Comparison of ENCODE assay signal across 8 mouse cellular contexts in genomic region chr2:156476111-156476747, GRCm38 (mm10). TPM values are rescaled to one million over a fixed set of nuclear protein-coding genes. Genes with fewer than 3 reads are reported as not detected.
DNase-seq lines count a peak whose midpoint lies in the region; ATAC-seq and TF ChIP-seq lines count a peak whose summit lies in the region.

No protein-coding gene starts in this region.

- H3K4me1 ChIP-seq in embryonic facial prominence, embryonic 12.5 days: peaks cover 34% of the 10 kb centered on the region
- H3K4me1 ChIP-seq in hindbrain, postnatal 0 days (ENCODE audit: insufficient read depth, low read length): peaks cover 21% of the 10 kb centered on the region

- no peak for TF ChIP-seq CTCF in layer of hippocampus, adult 2 months (conservative IDR thresholded peaks at IDR 0.05)
- TF ChIP-seq CTCF in hindbrain, postnatal 0 days (IDR thresholded peaks at IDR 0.05; ENCODE audit: low read depth): no peak

- peak overlapping the region; percentile 62 for H3K4me3 ChIP-seq in layer of hippocampus, adult 2 months
- H3K4me3 ChIP-seq in embryonic facial prominence, embryonic 12.5 days: peak overlapping the region; percentile 71
- H3K4me3 ChIP-seq in hindbrain, postnatal 0 days (ENCODE audit: low read length): peak overlapping the region; percentile 62
- H3K4me3 ChIP-seq in myocyte: peak overlapping the region; percentile 43

- ATAC-seq in embryonic facial prominence, embryonic 12.5 days (ENCODE audit: insufficient number of reproducible peaks, insufficient read depth, low FRiP score, low TSS enrichment): no peak
- ATAC-seq in hindbrain, postnatal 0 days: no peak
- no peak for ATAC-seq in inflammation-experienced regulatory T-cells, adult 6 months

- no peak for TF ChIP-seq POLR2A in myocyte (IDR thresholded peaks at IDR 0.05; ENCODE audit: insufficient read length, low read depth)

- H3K9me3 ChIP-seq in embryonic facial prominence, embryonic 12.5 days: no peaks in the 10 kb centered on the region
- H3K9me3 ChIP-seq in hindbrain, postnatal 0 days (ENCODE audit: low read length): no peaks in the 10 kb centered on the region

- peak overlapping the region; percentile 92 for H3K9ac ChIP-seq in embryonic facial prominence, embryonic 12.5 days
- peak overlapping the region; percentile 84 for H3K9ac ChIP-seq in hindbrain, postnatal 0 days (replicated peaks; ENCODE audit: low read length)

- 19% methylated on average over 8 of the region's 8 CpGs for WGBS in embryonic facial prominence, embryonic 12.5 days
- WGBS in hindbrain, postnatal 0 days: 26% methylated on average over 8 of the region's 8 CpGs

- peak overlapping the region; percentile 91 for H3ac ChIP-seq in myocyte (ENCODE audit: control insufficient read depth, insufficient read length)

- H3K27ac ChIP-seq in layer of hippocampus, adult 2 months: peak overlapping the region; percentile 98
- H3K27ac ChIP-seq in embryonic facial prominence, embryonic 12.5 days: peak overlapping the region; percentile 74
- H3K27ac ChIP-seq in hindbrain, postnatal 0 days: peak overlapping the region; percentile 82

- no peaks in the 10 kb centered on the region for H3K27me3 ChIP-seq in embryonic facial prominence, embryonic 12.5 days
- H3K27me3 ChIP-seq in hindbrain, postnatal 0 days (ENCODE audit: insufficient read depth, low read length): no peaks in the 10 kb centered on the region
- no peaks in the 10 kb centered on the region for H3K27me3 ChIP-seq in myocyte (ENCODE audit: control insufficient read depth, insufficient read depth, insufficient read length)

- H3K36me3 ChIP-seq in embryonic facial prominence, embryonic 12.5 days: no peaks in the 10 kb centered on the region
- no peaks in the 10 kb centered on the region for H3K36me3 ChIP-seq in hindbrain, postnatal 0 days (ENCODE audit: insufficient read depth, low read length)
- H3K36me3 ChIP-seq in myocyte (ENCODE audit: control insufficient read depth, insufficient read depth): no peaks in the 10 kb centered on the region

- peak overlapping the region; percentile 88 for H3K4me2 ChIP-seq in embryonic facial prominence, embryonic 12.5 days (replicated peaks)
- peak overlapping the region; percentile 86 for H3K4me2 ChIP-seq in hindbrain, postnatal 0 days (ENCODE audit: low read depth, low read length)
- peak overlapping the region; percentile 93 for H3K4me2 ChIP-seq in myocyte (ENCODE audit: low read depth)

- DNase-seq in layer of hippocampus, adult 2 months (ENCODE audit: low spot score in 2 of 2): no peak
- no peak for DNase-seq in layer of hippocampus, adult 18-20 months (ENCODE audit: low spot score in 2 of 2)
- DNase-seq in hindbrain, postnatal 0 days (ENCODE audit: low spot score): no peak
- DNase-seq in spleen, postnatal 14 days (ENCODE audit: low spot score in 2 of 2): no peak
- no peak for DNase-seq in thymus, adult 18-20 months

- H3K79me2 ChIP-seq in myocyte (ENCODE audit: control insufficient read depth, insufficient read depth): peaks cover 26% of the 10 kb centered on the region

TF ChIP-seq in myocyte, 11 proteins besides CTCF, POLR2A, EP300 and RAD21:
- TF ChIP-seq MAX (IDR thresholded peaks at IDR 0.05; ENCODE audit: low read depth): no peak
- TF ChIP-seq MYOD1 (IDR thresholded peaks at IDR 0.05; ENCODE audit: control insufficient read depth in 1 of 3, insufficient read length in 2 of 3, low read depth in 2 of 3): no peak
- no peak for TF ChIP-seq TCF3 (IDR thresholded peaks at IDR 0.05; ENCODE audit: insufficient read length, low read depth)
- TF ChIP-seq CEBPB (IDR thresholded peaks at IDR 0.05; ENCODE audit: insufficient read depth, poor library complexity, severe bottlenecking): no peak
- no peak for TF ChIP-seq TCF12 (IDR thresholded peaks at IDR 0.05; ENCODE audit: insufficient read depth, poor library complexity, severe bottlenecking)
- TF ChIP-seq REST (IDR thresholded peaks at IDR 0.05; ENCODE audit: insufficient read depth, insufficient read length): no peak
- TF ChIP-seq SRF (IDR thresholded peaks at IDR 0.05; ENCODE audit: control insufficient read depth, insufficient read length, low read depth): no peak
- no peak for TF ChIP-seq POLR2AphosphoS2 (IDR thresholded peaks at IDR 0.05; ENCODE audit: insufficient read length, low read depth)
- no peak for TF ChIP-seq USF1 (IDR thresholded peaks at IDR 0.05; ENCODE audit: low read depth)
- no peak for TF ChIP-seq E2F4 (IDR thresholded peaks at IDR 0.05; ENCODE audit: insufficient read depth)
- TF ChIP-seq MYOG (IDR thresholded peaks at IDR 0.05; ENCODE audit: control insufficient read depth in 1 of 3, insufficient read depth in 1 of 3, insufficient read length in 2 of 3, low read depth in 2 of 3): no peak

RNA-seq across cellular contexts. Expression of gene Epb41l1, which starts 55.5 kb away (rescaled TPM):
- 100 to 1,000 TPM; 340 to 347 TPM for total RNA-seq in layer of hippocampus, adult 2 months (2021)
- 100 to 1,000 TPM; 338 to 343 TPM for total RNA-seq in layer of hippocampus, adult 18-20 months (2021)
- polyA plus RNA-seq in embryonic facial prominence, embryonic 12.5 days (2016; fragmentation: Nextera tagmentation; extraction: Ambion mirVana): 3.6 TPM in 2 replicates
- 228 and 259 TPM in 2 replicates for total RNA-seq in hindbrain, postnatal 0 days (2014; rRNA removed)
- polyA plus RNA-seq in hindbrain, postnatal 0 days (2015; fragmentation: Nextera tagmentation; extraction: Ambion mirVana): 10.7 and 11.2 TPM in 2 replicates
- polyA plus RNA-seq in myocyte (2012; fragmentation: generic; extraction: Trizol): 16.9 TPM
- polyA plus RNA-seq in inflammation-experienced regulatory T-cells, adult 6 months (2017; shearing (Covaris generic)): under 1 TPM in 2 of 3 experiments, not detected in 1; 0.07 to 0.09 TPM
